Mouse (Mus musculus): ENCODE results near the gene Ppp1r13l. TPM values are rescaled to one million over a fixed set of nuclear protein-coding genes. Genes with fewer than 3 reads are reported as not detected.

Gene Ppp1r13l
- total RNA-seq, 2 experiments from 2014 or later, result 8.2 to 9.6 TPM

DNA sequence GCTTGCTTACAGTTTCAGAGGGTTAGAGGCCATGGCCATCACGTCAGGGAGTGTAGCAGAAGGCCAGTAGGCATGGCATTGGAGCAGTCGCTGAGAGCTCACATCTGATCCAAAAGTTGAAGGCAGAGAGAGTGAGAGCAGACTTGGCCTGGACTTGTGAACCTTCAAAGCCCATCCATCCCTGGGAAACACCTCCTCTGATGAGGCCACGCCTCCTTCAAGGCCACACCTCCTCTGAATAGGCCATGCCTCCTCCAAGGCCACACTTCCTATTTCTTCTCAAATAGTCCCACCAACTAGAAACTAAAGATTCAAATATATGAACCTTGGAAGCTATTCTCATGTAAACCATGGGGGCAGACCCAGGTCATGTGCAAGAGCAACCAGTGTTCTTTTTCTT, 24.0 kb upstream of the Ppp1r13l start:
- no peak for DNase-seq (ENCODE audit: low spot score in 2 of 2)

DNA sequence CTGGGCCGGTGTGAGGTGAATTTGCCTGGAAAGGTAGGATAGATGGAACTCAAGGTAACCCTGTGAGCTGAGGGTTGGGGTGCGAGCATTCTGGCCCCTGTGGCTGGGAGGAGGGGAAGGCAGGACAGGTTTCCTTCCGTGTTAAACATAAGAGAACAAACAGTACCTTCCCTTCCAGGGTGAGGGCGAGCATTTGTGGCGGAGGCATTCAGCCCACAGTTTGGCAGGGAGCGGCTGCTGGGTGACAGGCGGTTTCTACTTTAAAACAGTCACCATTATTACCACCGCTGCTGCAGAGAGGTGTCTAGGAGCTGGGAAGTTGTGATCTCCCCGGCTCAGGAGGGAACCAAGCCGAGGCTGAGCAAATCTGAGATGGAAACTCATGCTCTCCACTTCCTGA, 22.4 kb upstream of the Ppp1r13l start:
- peak; percentile 51 to 58 for DNase-seq (ENCODE audit: low spot score in 2 of 2)

DNA sequence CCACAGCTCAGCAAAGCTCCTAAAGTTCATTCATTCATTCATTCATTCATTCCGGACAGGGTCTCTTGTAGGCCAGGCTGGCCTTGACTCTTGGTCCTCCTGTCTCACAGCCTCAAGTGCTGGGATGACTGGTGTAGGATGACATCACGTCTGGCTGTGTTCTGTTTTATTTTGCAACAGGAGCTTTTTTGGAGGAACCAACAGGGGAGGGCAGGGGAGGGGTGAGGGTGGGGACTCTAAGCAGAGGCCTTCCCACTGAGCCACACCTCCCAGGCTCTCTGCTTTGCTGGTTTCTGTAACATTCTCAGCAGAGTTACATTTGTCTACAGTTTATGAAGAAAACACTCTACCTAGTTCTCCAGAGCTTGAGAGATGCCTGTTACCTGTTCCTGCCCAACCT, 21.5 kb upstream of the Ppp1r13l start:
- no peak for DNase-seq (ENCODE audit: low spot score in 2 of 2)

DNA sequence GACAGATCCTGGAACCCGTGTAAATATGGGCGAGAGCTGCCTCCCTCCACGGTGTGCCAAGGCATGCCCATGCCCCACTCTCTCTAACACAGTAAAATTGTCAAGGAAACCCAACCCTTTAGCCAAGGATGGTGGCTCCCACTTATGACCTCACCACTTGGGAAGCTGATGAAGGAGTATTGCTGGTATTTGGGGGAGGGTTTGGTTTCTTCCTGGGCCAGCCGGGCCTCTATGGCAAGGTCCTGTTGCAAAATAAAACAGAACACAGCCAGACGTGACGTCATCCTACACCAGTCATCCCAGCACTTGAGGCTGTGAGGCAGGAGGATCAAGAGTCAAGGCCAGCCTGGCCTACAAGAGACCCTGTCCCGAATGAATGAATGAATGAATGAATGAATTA, 21.0 kb upstream of the Ppp1r13l start:
- DNase-seq (ENCODE audit: low spot score in 2 of 2), result no peak

DNA sequence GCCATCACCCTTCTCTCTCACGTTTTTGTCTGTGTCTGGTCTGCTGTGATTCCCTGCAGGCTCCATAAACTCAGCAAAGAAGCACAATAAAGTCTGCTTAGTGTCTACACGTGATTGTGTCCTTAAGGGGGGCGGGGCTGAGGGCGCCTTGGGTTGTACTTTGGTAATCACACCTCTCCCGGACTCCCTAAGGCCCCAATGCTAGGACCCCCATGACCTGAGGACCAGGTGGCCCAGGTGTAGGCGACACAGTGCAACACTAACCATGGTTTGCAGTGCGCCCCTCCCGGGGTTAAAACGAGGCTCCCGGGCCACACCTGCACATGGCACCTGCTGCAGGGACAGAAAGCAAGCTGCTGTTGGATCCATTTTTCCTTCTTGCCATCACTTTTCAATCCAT, 18.3 kb upstream of the Ppp1r13l start:
- no peak for DNase-seq (ENCODE audit: low spot score in 2 of 2)

DNA sequence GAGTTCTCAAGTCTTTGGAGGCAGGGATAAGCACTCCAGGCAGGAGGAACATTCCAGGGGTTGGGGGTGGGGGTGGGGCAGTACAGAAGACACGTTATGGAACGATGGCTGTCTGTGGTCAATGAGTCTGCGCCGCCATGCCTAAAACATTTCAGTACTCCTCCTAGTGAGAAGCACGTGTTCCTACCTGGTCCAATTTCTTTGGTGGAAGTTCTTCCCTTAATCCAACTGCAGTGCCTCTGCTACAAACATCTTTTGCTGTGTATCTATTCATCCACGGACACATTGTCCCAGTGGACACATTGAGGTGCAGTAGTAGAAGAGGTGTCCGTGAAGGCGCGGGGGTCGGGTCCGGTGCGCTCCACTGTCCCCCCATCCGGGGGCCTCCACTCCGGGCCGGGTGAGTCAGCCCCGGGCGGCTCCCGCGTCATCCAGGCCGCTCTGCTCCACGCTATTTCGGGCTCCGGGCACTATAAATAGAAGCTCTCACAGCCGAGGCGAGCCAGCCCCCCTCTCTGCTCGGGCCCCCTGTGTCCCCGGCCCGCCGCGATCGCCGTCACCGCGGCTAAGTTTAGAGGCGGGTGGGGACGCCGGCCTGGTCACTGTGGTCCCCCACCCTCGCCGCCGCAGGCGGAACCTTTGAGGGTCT, 17.7 kb upstream of the Ppp1r13l start:
- peak; percentile 52 to 58 for DNase-seq (ENCODE audit: low spot score in 2 of 2)

DNA sequence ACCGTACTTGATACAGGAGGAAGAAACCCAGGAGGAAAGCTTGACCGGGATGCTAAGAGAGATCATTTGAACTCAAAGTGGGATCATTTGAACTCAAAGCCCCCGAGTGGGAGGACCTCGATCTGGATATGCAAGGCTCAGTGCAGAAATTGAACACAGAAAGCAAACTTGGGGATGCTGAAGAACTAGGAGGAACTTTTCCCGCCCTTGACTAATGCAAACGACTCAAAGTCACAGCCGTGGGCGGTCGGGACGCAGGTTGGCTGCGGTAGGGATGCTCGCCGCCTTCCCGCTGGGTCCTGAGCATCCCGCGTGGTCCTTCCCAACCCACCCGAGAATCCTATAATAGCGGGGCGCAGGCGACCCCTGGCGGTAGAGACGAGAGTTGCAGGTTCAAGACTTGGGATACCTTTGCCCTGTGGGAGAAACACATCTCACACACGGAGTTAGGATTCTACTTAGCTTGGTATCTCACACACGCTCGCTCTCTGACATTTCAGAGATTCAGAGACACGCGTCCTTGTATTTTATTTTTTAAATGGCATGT, 17.0 kb upstream of the Ppp1r13l start:
- DNase-seq (ENCODE audit: low spot score in 2 of 2), result peak; percentile 91 to 93

DNA sequence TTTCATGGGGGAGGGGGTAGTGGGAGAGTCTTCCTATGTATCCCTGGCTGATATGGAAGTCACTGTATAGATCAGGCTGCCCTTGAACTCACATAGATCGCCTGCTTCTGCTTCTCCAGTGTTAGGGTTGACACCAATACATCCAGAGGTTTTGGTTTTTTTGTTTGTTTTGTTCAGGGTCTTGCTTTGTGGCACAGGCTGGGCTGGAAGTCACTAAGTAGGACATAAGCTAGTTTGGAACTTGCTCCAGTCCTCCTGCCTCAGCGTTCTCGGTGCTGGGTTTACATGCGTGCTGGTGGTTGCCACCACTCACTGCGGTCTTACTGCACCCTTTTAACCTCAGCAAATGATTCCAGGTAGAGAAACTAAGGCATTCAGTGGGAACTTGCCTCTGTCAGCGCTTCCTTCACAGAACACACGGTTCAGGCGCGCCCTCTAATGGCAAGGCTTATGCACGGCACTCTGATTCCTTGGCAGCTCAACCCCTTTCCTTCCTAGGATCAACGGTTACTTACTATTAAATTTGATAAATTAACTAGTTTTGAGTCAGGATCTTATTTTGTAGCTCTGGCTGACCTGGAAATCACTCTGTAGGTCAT, 16.2 kb upstream of the Ppp1r13l start:
- DNase-seq (ENCODE audit: low spot score in 2 of 2), result peak; percentile 70 to 77

DNA sequence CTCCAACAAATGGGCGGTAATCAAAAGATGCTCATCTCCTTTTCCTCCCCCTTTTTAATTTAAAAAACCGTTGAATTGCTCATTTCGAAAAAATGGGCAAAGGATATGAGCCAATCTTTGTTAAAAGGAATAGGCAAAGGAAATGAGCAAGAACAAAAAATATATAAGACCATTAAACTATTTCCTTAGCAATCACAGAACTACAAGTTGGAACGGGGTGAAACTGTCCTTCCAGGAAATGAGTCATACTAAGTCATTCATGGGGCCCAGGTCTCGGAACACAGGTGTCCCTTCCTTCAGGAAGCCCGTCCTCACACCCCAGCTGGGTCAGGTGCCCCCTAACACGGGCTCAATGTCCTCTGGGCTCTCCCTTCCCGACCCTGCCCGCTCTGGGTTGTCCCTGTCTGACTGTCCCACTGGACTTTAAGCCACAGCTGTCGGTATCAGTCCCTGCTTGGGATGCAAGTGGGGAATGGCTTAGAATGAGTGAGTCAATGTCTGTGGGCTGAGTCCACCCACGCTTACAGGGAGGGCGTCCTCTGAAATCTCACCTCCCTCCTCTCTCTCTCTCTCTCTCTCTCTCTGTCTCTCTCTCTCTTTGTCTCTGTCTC, 15.2 kb upstream of the Ppp1r13l start, which contains the start of gene Ercc1:
TSS of gene Ercc1 (plus strand) at position 542 of the 611 bp plus-strand sequence.
- DNase-seq (ENCODE audit: low spot score in 2 of 2), result peak in 1 of 2 experiments; percentile 43

DNA sequence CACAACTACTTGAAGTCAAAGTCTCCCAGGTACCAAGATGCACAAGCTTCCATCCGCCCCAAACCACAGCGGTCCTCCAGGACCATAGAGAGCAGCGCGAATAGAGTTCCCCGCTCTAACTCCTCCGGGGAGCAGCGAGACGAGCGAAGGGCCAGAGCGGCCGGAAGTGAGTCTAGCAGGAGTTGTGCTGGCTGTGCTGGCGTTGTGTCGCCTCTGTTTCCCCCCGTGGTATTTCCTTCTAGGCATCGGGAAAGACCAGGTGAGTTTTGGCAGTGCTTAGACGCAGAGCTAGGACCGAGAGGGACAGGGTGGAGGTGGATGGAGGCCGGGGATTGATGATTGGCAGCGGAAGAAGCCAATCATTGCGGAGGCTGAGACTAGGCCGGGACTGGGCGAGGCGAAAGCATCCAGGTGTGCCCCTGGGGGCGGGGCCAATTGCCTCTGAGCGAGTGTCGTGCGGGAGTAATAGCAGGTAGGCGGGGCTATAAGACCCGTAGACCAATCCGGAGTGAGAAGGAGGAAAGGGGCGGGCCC, 14.5 kb upstream of the Ppp1r13l start:
- peak; percentile 94 to 95 for DNase-seq (ENCODE audit: low spot score in 2 of 2)

DNA sequence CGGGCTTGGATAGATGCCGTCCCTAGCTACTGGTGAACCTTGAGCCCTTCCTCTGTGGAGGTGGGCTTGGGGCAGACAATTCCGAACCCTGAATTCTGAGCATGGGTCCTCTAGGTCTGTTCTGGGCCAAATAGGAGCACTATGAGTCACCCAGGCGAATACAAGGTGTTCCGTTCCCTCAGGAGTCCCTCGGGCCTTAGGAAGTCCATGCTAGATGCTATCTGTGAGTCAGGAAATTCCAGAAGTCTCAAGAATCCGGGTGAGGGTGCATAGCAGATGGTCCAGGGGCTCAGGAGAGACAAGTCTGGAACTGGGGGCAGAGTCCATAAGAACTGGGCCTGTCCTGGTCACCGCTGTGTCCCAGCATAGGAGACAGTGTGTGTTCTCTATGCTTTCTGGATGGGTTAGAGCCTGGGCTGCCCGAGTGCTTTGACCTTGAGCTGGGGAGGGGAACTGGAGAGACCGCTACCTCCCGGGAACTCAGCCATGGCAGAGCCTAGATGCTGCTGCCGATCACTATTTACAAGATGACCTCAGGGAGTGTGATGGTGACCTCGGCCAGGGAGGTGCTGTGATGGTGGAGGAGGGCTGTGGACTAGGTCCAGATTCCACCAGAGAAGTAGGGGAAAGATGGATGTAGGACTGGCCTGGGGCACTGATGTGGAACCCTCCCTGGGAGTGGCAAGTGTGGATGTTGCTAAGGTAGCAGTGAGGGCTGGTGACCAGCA, 10.2 kb upstream of the Ppp1r13l start:
- DNase-seq (ENCODE audit: low spot score in 2 of 2), result no peak

DNA sequence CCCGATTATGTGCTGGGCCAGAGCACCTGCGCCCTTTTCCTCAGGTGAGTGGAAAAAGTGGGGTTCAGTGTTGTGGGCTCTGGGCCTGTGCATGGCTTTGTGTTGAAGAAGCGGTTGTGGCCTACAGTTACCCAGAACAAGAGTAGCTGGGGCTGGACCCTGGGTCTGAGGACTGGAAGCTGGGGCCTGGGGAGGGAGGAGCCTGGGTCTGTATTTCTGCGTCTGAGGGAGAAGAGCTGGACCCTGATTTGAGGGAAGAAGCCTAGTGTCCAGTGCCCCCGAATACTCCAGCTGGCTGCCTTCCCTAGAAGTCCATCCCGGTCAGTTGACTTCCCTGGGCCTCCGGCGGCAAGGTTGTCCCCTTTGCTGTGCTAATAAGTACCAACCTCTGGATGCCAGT, 9.3 kb upstream of the Ppp1r13l start:
- DNase-seq (ENCODE audit: low spot score in 2 of 2), result no peak

DNA sequence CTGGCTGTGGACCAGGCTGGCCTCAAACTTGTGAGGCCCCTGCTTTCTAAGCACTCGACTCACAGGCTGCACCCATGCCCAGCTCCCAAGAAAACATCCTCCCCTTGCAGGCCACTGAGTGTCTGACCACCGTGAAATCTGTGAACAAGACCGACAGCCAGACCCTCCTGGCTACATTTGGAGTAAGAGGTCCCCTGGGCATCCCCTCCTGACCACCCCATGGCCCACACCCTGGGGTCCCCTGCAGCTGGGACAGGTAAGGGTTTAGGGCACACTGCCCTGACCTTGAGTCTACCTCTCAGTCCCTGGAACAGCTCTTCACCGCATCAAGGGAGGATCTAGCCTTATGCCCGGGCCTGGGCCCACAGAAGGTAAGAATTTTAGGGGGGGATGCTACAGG, 4.6 kb upstream of the Ppp1r13l start:
- DNase-seq (ENCODE audit: low spot score in 2 of 2), result no peak

DNA sequence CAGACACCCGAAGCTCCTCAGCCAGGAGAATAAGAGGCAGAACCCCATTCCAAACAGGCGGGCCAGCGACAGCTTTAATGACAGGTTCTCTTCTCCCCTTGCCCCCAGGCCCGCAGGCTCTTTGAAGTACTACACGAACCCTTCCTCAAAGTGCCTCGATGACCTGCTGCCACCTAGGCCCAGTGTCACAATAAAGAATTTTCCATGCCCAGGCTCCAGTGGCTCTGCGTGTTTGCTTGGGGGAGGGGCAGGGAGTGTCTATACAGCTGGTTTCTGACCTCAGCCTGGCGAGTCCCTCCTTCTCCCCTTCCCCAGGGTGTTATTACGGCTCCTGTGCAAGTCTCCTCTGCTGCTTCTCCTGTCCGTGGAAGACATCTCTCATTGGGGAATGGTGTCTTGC, 3.2 kb upstream of the Ppp1r13l start:
- no peak for DNase-seq (ENCODE audit: low spot score in 2 of 2)

DNA sequence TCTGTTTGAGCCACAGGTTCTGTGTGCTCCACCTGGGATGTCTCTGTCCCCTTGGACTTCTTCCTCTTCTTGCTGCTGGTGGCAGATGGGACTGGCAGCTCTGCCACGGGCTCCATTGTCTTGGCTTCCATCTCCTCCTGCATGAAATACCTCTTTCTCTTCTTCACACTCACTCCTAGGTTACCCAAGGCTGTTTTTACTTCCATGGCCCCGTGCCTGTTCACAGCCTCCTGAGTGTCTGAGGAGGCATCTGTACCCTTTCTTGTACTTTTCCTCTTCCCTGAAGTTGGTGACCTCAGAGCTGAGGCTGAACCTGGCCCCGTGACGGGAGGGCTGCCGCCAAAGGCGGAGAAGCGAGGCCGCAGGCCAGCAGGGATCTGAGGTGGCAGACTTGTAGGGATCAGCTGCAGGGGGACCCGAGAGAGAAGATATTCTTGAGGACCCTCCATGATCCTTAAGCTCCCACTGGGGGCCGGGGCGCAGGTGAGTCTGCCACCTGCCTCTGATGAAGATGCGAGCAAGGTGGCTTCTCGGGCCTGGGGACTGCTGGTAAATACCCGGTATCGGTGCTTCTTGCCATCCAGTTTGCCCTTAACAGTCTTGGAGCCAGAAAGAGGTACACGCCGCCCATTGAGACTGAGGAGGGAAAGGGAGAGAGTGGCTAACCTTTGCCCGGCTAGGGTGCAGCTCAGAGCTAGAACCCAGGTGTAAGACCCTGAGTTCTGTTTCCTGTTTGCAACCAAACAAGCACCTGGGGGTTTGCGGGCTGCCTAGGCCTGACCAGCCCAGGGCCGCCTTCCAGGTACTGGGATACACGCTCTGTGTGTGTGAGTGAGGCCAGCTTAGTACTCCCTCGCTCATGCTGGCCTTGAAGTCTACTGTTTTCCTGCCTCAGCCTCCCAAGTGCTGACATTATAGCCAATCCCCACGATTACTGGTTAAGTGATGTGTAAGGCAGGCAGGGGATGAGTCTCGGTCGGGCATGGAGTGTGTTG, 1.9 kb upstream of the Ppp1r13l start:
- no peak for DNase-seq (ENCODE audit: low spot score in 2 of 2)

DNA sequence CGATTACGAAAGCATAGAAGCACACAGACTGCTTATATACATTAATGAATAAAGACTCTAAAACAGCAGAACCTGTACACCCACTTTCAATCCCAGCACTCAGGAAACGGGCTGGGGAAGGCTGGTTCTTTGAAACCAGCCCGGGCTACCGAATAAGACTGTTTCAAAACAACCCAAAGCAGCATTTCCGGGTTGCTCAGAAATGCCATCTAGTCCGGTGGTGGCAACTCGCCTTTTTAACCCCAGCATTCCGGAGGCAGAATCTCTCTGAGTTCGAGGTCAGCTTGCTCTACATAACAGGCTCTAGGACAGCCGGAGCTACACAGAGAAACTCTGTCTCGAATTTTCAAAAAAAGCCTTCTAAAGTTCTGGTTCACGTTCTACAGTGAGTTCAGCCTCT, 915 bp upstream of the Ppp1r13l start:
- no peak for DNase-seq (ENCODE audit: low spot score in 2 of 2)

DNA sequence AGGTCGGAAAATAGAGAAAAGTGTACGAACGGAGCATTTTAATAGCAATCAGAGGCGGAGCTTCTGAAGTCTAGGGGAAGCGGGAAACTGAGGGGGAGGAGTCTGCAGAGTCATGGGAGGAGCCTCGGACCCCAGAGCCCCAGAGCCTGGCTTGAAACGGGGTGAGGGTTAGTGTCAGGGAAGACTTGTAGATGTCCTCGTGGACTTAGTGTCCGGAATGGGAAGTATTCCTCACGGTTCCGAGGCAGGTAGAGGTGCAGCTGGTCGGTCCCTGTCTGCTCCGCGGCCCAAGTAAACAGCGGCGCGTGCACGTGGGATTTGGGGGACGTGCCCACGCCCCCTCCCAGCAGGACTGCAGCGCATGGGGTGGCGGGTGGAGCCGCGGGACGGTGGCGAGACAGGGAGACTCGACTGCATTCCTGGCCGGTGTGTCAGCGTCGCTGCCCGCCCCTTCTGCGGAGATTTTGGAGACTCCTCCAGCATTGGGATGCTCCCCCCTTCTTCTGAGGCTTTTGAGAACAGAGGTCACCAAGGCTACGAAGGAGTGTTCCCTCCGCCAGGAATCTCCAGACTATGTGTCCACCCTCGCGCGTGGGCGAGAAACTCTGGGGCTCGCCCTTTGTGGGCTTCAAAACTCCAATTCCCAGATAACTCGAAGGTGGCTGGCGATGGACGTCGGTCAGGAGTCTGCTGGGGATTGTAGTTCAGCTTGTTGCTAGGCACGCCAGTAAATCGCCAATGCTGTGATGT, 518 bp downstream of the Ppp1r13l start:
- DNase-seq (ENCODE audit: low spot score in 2 of 2), result peak; percentile 67 to 70

DNA sequence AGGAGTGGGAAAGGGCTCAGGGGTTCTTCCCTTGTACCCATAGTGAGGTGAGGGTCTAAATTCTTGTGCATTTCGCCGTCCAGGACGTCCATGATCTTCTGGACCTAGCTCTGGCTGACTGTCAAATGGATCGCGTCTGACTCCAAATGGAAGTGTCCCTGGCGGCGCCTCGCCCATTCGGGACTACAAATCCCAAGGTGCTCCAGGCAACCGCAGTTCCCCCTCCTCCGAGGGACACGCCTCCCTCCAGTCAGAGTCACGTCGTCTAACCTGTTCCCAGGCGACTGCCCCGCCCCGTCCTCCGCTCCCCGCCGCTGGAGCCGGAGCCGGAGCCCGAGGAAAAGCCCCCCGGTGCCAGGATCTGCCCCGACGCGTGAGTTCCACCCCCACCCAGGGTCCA, 1.4 kb downstream of the Ppp1r13l start:
- DNase-seq (ENCODE audit: low spot score in 2 of 2), result peak; percentile 89 to 92

DNA sequence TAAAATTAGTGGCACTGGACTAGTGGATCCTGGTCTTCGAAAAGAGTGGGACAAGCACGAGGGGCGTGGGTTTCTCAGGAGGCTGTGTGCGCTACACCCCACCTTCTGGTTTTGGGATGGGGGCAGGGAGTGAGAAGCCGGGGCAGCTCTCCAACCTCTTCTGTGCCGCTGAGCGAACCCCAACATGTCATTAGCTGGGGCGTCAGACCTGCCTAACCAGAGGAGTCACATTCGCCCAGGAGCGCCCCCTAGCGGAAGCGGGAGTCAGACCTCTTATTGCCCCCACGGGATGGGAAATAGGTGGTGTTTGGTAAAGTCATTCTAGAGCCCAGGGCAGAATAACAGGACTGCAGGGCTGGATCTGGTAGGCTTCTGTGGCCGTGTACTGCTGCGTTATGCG, 2.2 kb downstream of the Ppp1r13l start:
- peak; percentile 72 to 81 for DNase-seq (ENCODE audit: low spot score in 2 of 2)

Data from left cerebral cortex, adult 18-20 months (tissue).